Mouse (Mus musculus) heart, embryonic 14.5 days (tissue): ENCODE results near the gene Abhd5. TPM values are rescaled to one million over a fixed set of nuclear protein-coding genes. Genes with fewer than 3 reads are reported as not detected.

Experiments
- ATAC-seq: fragments of 200-750 bp; cut with Nextera tagmentation; 2 replicates; pipeline ENCODE4 v1.8.0; 2017; ENCODE audit warnings: low read depth, moderate TSS enrichment; ENCODE audit not compliant: insufficient number of reproducible peaks, insufficient read depth, low FRiP score
- H3K27ac ChIP-seq, 2 experiments: fragments of 200-500 bp in 1 of 2; fragments of 300-500 bp in 1 of 2; sonication (generic) in 1 of 2; replicated peaks in 1 of 2; 2 replicates each; pipeline ENCODE4 v1.5.1; 2012 to 2014; ENCODE audit warnings: low read depth in 2 of 2, low read length in 2 of 2, control low read depth in 1 of 2, mild to moderate bottlenecking in 1 of 2, mixed read lengths in 1 of 2; ENCODE audit not compliant: control insufficient read depth in 1 of 2, insufficient read depth in 1 of 2
- H3K27me3 ChIP-seq: fragments of 300-500 bp; sonication (generic); 2 replicates; pipeline ENCODE4 v1.6.1; 2014; ENCODE audit warnings: mild to moderate bottlenecking, low read length, control low read depth; ENCODE audit not compliant: control insufficient read depth, insufficient read depth
- H3K36me3 ChIP-seq: fragments of 300-500 bp; sonication (generic); 2 replicates; pipeline ENCODE4 v1.6.1; 2014; ENCODE audit warnings: mild to moderate bottlenecking, control low read depth, low read length, mixed read lengths; ENCODE audit not compliant: control insufficient read depth, insufficient read depth
- H3K4me1 ChIP-seq, 2 experiments: fragments of 200-500 bp in 1 of 2; fragments of 300-500 bp in 1 of 2; sonication (generic) in 1 of 2; 2 replicates each; pipeline ENCODE4 v1.6.1; 2012 to 2014; ENCODE audit warnings: low read length in 2 of 2, control low read depth in 1 of 2, mixed read lengths in 1 of 2; ENCODE audit not compliant: control insufficient read depth in 2 of 2, insufficient read depth in 2 of 2
- H3K4me2 ChIP-seq: fragments of 300-500 bp; sonication (generic); 2 replicates; pipeline ENCODE4 v1.6.1; 2014; ENCODE audit warnings: mild to moderate bottlenecking, low read length
- H3K4me3 ChIP-seq, 2 experiments: fragments of 200-500 bp in 1 of 2; fragments of 300-500 bp in 1 of 2; sonication (generic) in 1 of 2; 2 replicates each; pipeline ENCODE4 v1.5.1; 2012 to 2014; ENCODE audit warnings: low read length in 2 of 2, mild to moderate bottlenecking in 2 of 2, control low read depth in 1 of 2, low read depth in 1 of 2, moderate library complexity in 1 of 2; ENCODE audit not compliant: control insufficient read depth in 1 of 2, insufficient read depth in 1 of 2
- H3K9ac ChIP-seq: fragments of 300-500 bp; sonication (generic); 2 replicates; pipeline ENCODE4 v1.6.1; 2014; ENCODE audit warnings: mild to moderate bottlenecking, low read length
- H3K9me3 ChIP-seq: fragments of 300-500 bp; sonication (generic); 2 replicates; pipeline ENCODE4 v1.6.1; 2016; ENCODE audit warnings: low read length, control low read depth; ENCODE audit not compliant: control insufficient read depth
- WGBS: fragments of 180-500 bp; shearing (Covaris S2); extraction: QIAGEN DNeasy Blood & Tissue Kit; methylation state at CpG from one replicate; pipeline ENCODE4 v1.1.7; 2014; 5-methylcytosine and 5-hydroxymethylcytosine counted together
- polyA plus RNA-seq: library from polyadenylated mRNA; unstranded; fragments of >200 nt; fragmentation: Nextera tagmentation; extraction: Ambion mirVana; gene quantifications from 2 replicates; pipeline ENCODE4 v1.2.1, GENCODE M21; 2014

Gene Abhd5
- polyA plus RNA-seq, 1 experiment from 2014 or later, result 21.6 TPM

- WGBS, result 63% methylated on average over 3 of the region's 3 CpGs
- Histone ChIP-seq H3K4me2 (no peak overlapping the region), H3K9ac (no peak overlapping the region), H3K9me3 (no peaks in the 10 kb centered on the region), H3K36me3 (no peaks in the 10 kb centered on the region), H3K4me3 (no peak overlapping the region), H3K27me3 (no peaks in the 10 kb centered on the region), H3K27ac (no peak overlapping the region), H3K4me1 (no peaks in the 10 kb centered on the region)
- no peak for ATAC-seq
Observed at GRCm38 (mm10) chr9:122328199-122328598, 23.2 kb upstream of the Abhd5 start.

GRCm38 (mm10) chr9:122336677-122337076, 14.7 kb upstream of the Abhd5 start:
- H3K36me3 ChIP-seq, result no peaks in the 10 kb centered on the region
- no peak overlapping the region for H3K9ac ChIP-seq
- no peaks in the 10 kb centered on the region for H3K27me3 ChIP-seq
- H3K27ac ChIP-seq, result no peak overlapping the region
- WGBS, result 56% methylated on average over 2 of the region's 2 CpGs
- no peaks in the 10 kb centered on the region for H3K4me1 ChIP-seq
- no peaks in the 10 kb centered on the region for H3K9me3 ChIP-seq
- ATAC-seq, result no peak
- no peak overlapping the region for H3K4me2 ChIP-seq
- H3K4me3 ChIP-seq, result no peak overlapping the region

GRCm38 (mm10) chr9:122337510-122337931, 13.9 kb upstream of the Abhd5 start:
- no peak overlapping the region for H3K27ac ChIP-seq
- no peak overlapping the region for H3K4me3 ChIP-seq
- no peaks in the 10 kb centered on the region for H3K36me3 ChIP-seq
- no peaks in the 10 kb centered on the region for H3K4me1 ChIP-seq
- 40% methylated on average over 8 of the region's 8 CpGs for WGBS
- no peak overlapping the region for H3K4me2 ChIP-seq
- H3K27me3 ChIP-seq, result no peaks in the 10 kb centered on the region
- H3K9ac ChIP-seq, result no peak overlapping the region
- ATAC-seq, result no peak
- H3K9me3 ChIP-seq, result no peaks in the 10 kb centered on the region

GRCm38 (mm10) chr9:122339972-122340371, 11.4 kb upstream of the Abhd5 start:
- no peak overlapping the region for H3K4me3 ChIP-seq
- H3K4me1 ChIP-seq, result no peaks in the 10 kb centered on the region
- 47% methylated on average over 5 of the region's 5 CpGs for WGBS
- H3K9ac ChIP-seq, result no peak overlapping the region
- no peaks in the 10 kb centered on the region for H3K9me3 ChIP-seq
- H3K4me2 ChIP-seq, result no peak overlapping the region
- H3K36me3 ChIP-seq, result no peaks in the 10 kb centered on the region
- no peak overlapping the region for H3K27ac ChIP-seq
- no peak for ATAC-seq
- no peaks in the 10 kb centered on the region for H3K27me3 ChIP-seq

- H3K4me3 ChIP-seq, result no peak overlapping the region
- no peaks in the 10 kb centered on the region for H3K4me1 ChIP-seq
- H3K4me2 ChIP-seq, result no peak overlapping the region
- WGBS, result 72% methylated on average over 7 of the region's 7 CpGs
- H3K9ac ChIP-seq, result no peak overlapping the region
- no peaks in the 10 kb centered on the region for H3K9me3 ChIP-seq
- no peaks in the 10 kb centered on the region for H3K36me3 ChIP-seq
- H3K27me3 ChIP-seq, result no peaks in the 10 kb centered on the region
- no peak for ATAC-seq
- no peak overlapping the region for H3K27ac ChIP-seq
Observed at GRCm38 (mm10) chr9:122343399-122343798, 8.0 kb upstream of the Abhd5 start.

GRCm38 (mm10) chr9:122344560-122344959, 6.8 kb upstream of the Abhd5 start:
- H3K36me3 ChIP-seq, result no peaks in the 10 kb centered on the region
- H3K27me3 ChIP-seq, result no peaks in the 10 kb centered on the region
- H3K4me1 ChIP-seq, result no peaks in the 10 kb centered on the region
- H3K9ac ChIP-seq, result no peak overlapping the region
- H3K4me3 ChIP-seq, result no peak overlapping the region
- WGBS, result 85% methylated on average over 8 of the region's 8 CpGs
- no peak overlapping the region for H3K27ac ChIP-seq
- ATAC-seq, result no peak
- no peaks in the 10 kb centered on the region for H3K9me3 ChIP-seq
- H3K4me2 ChIP-seq, result no peak overlapping the region

GRCm38 (mm10) chr9:122345291-122345690, 6.1 kb upstream of the Abhd5 start:
- H3K36me3 ChIP-seq, result no peaks in the 10 kb centered on the region
- 74% methylated on average over 3 of the region's 3 CpGs for WGBS
- H3K4me3 ChIP-seq, result no peak overlapping the region
- no peak overlapping the region for H3K4me2 ChIP-seq
- H3K27ac ChIP-seq, result no peak overlapping the region
- no peaks in the 10 kb centered on the region for H3K4me1 ChIP-seq
- H3K9ac ChIP-seq, result no peak overlapping the region
- ATAC-seq, result no peak
- no peaks in the 10 kb centered on the region for H3K9me3 ChIP-seq
- no peaks in the 10 kb centered on the region for H3K27me3 ChIP-seq

GRCm38 (mm10) chr9:122346059-122346458, 5.3 kb upstream of the Abhd5 start:
- 82% methylated on average over 5 of the region's 5 CpGs for WGBS
- H3K27me3 ChIP-seq, result no peaks in the 10 kb centered on the region
- no peak for ATAC-seq
- H3K4me1 ChIP-seq, result peaks cover 2 to 5% of the 10 kb centered on the region in 2 experiments; a peak in 2 of 4 replicates
- H3K4me3 ChIP-seq, result no peak overlapping the region
- H3K36me3 ChIP-seq, result no peaks in the 10 kb centered on the region
- H3K27ac ChIP-seq, result no peak overlapping the region
- no peak overlapping the region for H3K4me2 ChIP-seq
- no peaks in the 10 kb centered on the region for H3K9me3 ChIP-seq
- H3K9ac ChIP-seq, result no peak overlapping the region
